Mouse (Mus musculus): ENCODE results near the gene Slc45a2. TPM values are rescaled to one million over a fixed set of nuclear protein-coding genes. Genes with fewer than 3 reads are reported as not detected.
A peak's percentile ranks its signal among the peaks of the same experiment; 100 is the strongest.

The Slc45a2 gene
- total and polyA plus RNA-seq, 3 experiments = not detected

DNA sequence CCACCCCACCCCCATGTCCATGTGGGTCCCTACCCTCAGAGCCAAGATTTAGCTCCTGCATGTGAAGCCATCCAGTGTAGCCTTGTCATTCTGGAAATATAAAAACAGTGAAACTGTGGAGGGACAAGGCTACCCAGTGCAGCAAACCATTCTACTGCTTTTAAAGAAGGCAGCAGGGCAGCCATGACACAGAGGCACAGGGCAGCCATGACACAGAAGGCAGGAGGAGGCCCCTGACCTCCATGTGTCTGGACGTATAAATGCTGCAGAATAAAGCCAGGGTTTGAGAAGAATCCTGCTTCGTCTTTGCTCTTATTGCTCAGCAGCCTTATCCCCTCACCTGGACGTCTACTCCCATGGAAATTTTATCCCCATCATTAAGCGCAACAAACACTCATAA lies 3.3 kb downstream of the Slc45a2 start:
- Histone ChIP-seq H3K4me2 (ENCODE audit: insufficient read depth, low read depth, poor library complexity, severe bottlenecking) (no peak overlapping the region), H3K4me3 (replicated peaks in 1 of 3; ENCODE audit: low read depth in 2 of 3, low read length in 2 of 3, poor library complexity in 1 of 3) (no peak overlapping the region), H3K9ac (ENCODE audit: insufficient read depth, low read depth) (no peak overlapping the region), H3K4me1 (ENCODE audit: control insufficient read depth in 1 of 2, insufficient read depth in 2 of 2) (peaks cover 0 to 3% of the 10 kb centered on the region in 2 experiments; a peak in 1 of 4 replicates), H3K79me2 (replicated peaks; ENCODE audit: control insufficient read depth, extremely low read depth, insufficient read depth, poor library complexity, severe bottlenecking) (no peaks in the 10 kb centered on the region), H3K36me3 (replicated peaks in 1 of 2; ENCODE audit: control insufficient read depth in 1 of 2, insufficient read depth in 1 of 2, low read length in 1 of 2) (no peaks in the 10 kb centered on the region), H3K27me3 (replicated peaks) (no peaks in the 10 kb centered on the region), H3K9me3 (replicated peaks; ENCODE audit: low read length) (no peaks in the 10 kb centered on the region), H3K27ac (ENCODE audit: insufficient read depth, low read depth) (no peak overlapping the region)
- no peak for DNase-seq (ENCODE audit: extremely low read depth)
- in situ Hi-C loops (cut with MboI; ENCODE audit: low pct_ligation_motif_present, low pct_unique_long_range_greater_than_20kb, low sequenced_read_pairs) = loop anchor here (5.0 to 25.0 kb wide), 2 partner anchors 81 to 959 kb away; no protein-coding TSS in a partner anchor
- TF ChIP-seq ZNF384 (IDR thresholded peaks at IDR 0.05; ENCODE audit: low read depth, low read length) = no peak
- no peak for TF ChIP-seq MAX (IDR thresholded peaks at IDR 0.05; ENCODE audit: low read length)
- TF ChIP-seq NRF1 (IDR thresholded peaks at IDR 0.05; ENCODE audit: low read depth, low read length) = no peak
- dilution Hi-C loops (cut with MboI; ENCODE audit: extremely low pct_ligation_motif_present, extremely low pct_unique_long_range_greater_than_20kb, low sequenced_read_pairs) = no loop called here

GRCm38 (mm10) chr15:11004646-11005045 lies 4.1 kb downstream of the Slc45a2 start:
- Histone ChIP-seq H3K27me3 (replicated peaks) (no peaks in the 10 kb centered on the region), H3K36me3 (replicated peaks in 1 of 2; ENCODE audit: control insufficient read depth in 1 of 2, insufficient read depth in 1 of 2, low read length in 1 of 2) (no peaks in the 10 kb centered on the region), H3K4me2 (ENCODE audit: insufficient read depth, low read depth, poor library complexity, severe bottlenecking) (no peak overlapping the region), H3K4me1 (ENCODE audit: control insufficient read depth in 1 of 2, insufficient read depth in 2 of 2) (peaks cover 0 to 6% of the 10 kb centered on the region in 2 experiments; a peak in 1 of 4 replicates), H3K27ac (ENCODE audit: insufficient read depth, low read depth) (no peak overlapping the region), H3K4me3 (replicated peaks in 1 of 3; ENCODE audit: low read depth in 2 of 3, low read length in 2 of 3, poor library complexity in 1 of 3) (no peak overlapping the region), H3K9ac (ENCODE audit: insufficient read depth, low read depth) (no peak overlapping the region), H3K9me3 (replicated peaks; ENCODE audit: low read length) (no peaks in the 10 kb centered on the region), H3K79me2 (replicated peaks; ENCODE audit: control insufficient read depth, extremely low read depth, insufficient read depth, poor library complexity, severe bottlenecking) (no peaks in the 10 kb centered on the region)
- no peak for TF ChIP-seq E2F4 (IDR thresholded peaks at IDR 0.05; ENCODE audit: insufficient replicate concordance, low read depth, low read length)
- TF ChIP-seq NELFE (IDR thresholded peaks at IDR 0.05; ENCODE audit: low read depth, low read length) = no peak
- no peak for TF ChIP-seq TBP (conservative IDR thresholded peaks at IDR 0.05; ENCODE audit: low read depth, low read length)
- no peak for TF ChIP-seq SIN3A (IDR thresholded peaks at IDR 0.05; ENCODE audit: low read length)
- no peak for TF ChIP-seq MXI1 (IDR thresholded peaks at IDR 0.05; ENCODE audit: low read depth, low read length)
- TF ChIP-seq IRF4 (IDR thresholded peaks at IDR 0.05; ENCODE audit: low read depth, low read length) = no peak
- TF ChIP-seq ZMIZ1 (IDR thresholded peaks at IDR 0.05; ENCODE audit: low read depth, low read length) = no peak
- TF ChIP-seq KAT2A (IDR thresholded peaks at IDR 0.05; ENCODE audit: insufficient replicate concordance, low read length) = no peak
- TF ChIP-seq MAX (IDR thresholded peaks at IDR 0.05; ENCODE audit: low read length) = no peak
- TF ChIP-seq USF2 (conservative IDR thresholded peaks at IDR 0.05; ENCODE audit: low read depth, low read length) = no peak
- TF ChIP-seq TCF12 (IDR thresholded peaks at IDR 0.05; ENCODE audit: low read depth, low read length) = no peak
- dilution Hi-C loops (cut with MboI; ENCODE audit: extremely low pct_ligation_motif_present, extremely low pct_unique_long_range_greater_than_20kb, low sequenced_read_pairs) (no loop called here), in situ Hi-C loops (cut with MboI; ENCODE audit: low pct_ligation_motif_present, low pct_unique_long_range_greater_than_20kb, low sequenced_read_pairs) (loop anchor here (5.0 to 25.0 kb wide), 2 partner anchors 82 to 958 kb away; no protein-coding TSS in a partner anchor)
- DNase-seq (ENCODE audit: extremely low read depth) = no peak

DNA sequence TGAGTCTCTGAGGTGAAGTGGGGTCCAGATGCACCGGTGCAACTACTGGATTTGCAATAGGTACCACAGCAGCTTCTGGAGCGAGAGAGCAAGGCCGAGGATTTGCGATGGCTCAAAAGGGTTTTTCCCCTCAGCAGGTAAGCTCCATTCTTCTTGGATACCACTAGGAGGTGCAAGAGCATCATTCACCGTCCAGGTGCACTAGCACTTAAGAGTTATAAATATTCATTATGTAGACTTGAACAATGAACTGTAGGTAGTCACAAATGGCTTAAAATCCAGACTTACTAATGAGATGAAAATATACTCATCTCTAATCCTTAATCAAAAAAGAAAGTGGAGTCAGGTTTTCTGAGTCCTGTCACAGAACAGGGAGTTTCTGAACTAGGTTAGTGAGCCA lies 8.2 kb downstream of the Slc45a2 start:
- dilution Hi-C loops (cut with MboI; ENCODE audit: extremely low pct_ligation_motif_present, extremely low pct_unique_long_range_greater_than_20kb, low sequenced_read_pairs) (no loop called here), in situ Hi-C loops (cut with MboI; ENCODE audit: low pct_ligation_motif_present, low pct_unique_long_range_greater_than_20kb, low sequenced_read_pairs) (loop anchor here (25.0 kb wide), 1 partner anchor 954 kb away; no protein-coding TSS in a partner anchor)
- H3K9me3 ChIP-seq (replicated peaks; ENCODE audit: low read length) = no peaks in the 10 kb centered on the region
- H3K27ac ChIP-seq (ENCODE audit: insufficient read depth, low read depth) = no peak overlapping the region
- H3K4me3 ChIP-seq (replicated peaks in 1 of 3; ENCODE audit: low read depth in 2 of 3, low read length in 2 of 3, poor library complexity in 1 of 3) = no peak overlapping the region
- no peaks in the 10 kb centered on the region for H3K27me3 ChIP-seq (replicated peaks)
- H3K79me2 ChIP-seq (replicated peaks; ENCODE audit: control insufficient read depth, extremely low read depth, insufficient read depth, poor library complexity, severe bottlenecking) = no peaks in the 10 kb centered on the region
- peaks cover 6% of the 10 kb centered on the region in 2 experiments; a peak in 2 of 4 replicates for H3K4me1 ChIP-seq (ENCODE audit: control insufficient read depth in 1 of 2, insufficient read depth in 2 of 2)
- peak; percentile 42 for DNase-seq (ENCODE audit: extremely low read depth)
- no peaks in the 10 kb centered on the region for H3K36me3 ChIP-seq (replicated peaks in 1 of 2; ENCODE audit: control insufficient read depth in 1 of 2, insufficient read depth in 1 of 2, low read length in 1 of 2)
- H3K4me2 ChIP-seq (ENCODE audit: insufficient read depth, low read depth, poor library complexity, severe bottlenecking) = peak overlapping the region; percentile 45
- peak; percentile 71 to 82 for TF ChIP-seq CTCF (conservative IDR thresholded peaks at IDR 0.05 in 1 of 2, IDR thresholded peaks at IDR 0.05 in 1 of 2; ENCODE audit: low read depth in 2 of 2, low read length in 2 of 2)
- TF ChIP-seq SMC3 (IDR thresholded peaks at IDR 0.05; ENCODE audit: low read depth, low read length) = peak; percentile 77
- peak; percentile 85 for TF ChIP-seq RAD21 (IDR thresholded peaks at IDR 0.05; ENCODE audit: low read depth, low read length)
- TF ChIP-seq ETS1 (conservative IDR thresholded peaks at IDR 0.05; ENCODE audit: low read depth, low read length) = no peak
- H3K9ac ChIP-seq (ENCODE audit: insufficient read depth, low read depth) = no peak overlapping the region

Data from CH12.LX (cell line).